Mouse (Mus musculus) c-Kit-positive CD71-positive TER-119-negative erythroid progenitor cells, embryonic 14.5 days (primary cell): ENCODE results near the gene 6030452D12Rik.

Source experiments
- DNase-seq: peaks from one replicate; pipeline ENCODE4 v3.0.0-alpha.2; 2013; ENCODE audit warnings: low read depth

The 6030452D12Rik gene

GRCm38 (mm10) chr8:106500018-106500685 lies at the start of gene 6030452D12Rik:
TSS of gene 6030452D12Rik (plus strand) at chr8:106500522.
- DNase-seq = no peak

- no peak for DNase-seq
These were observed 48.8 kb upstream of the 6030452D12Rik start for GRCm38 (mm10) chr8:106451301-106452085.

- no peak for DNase-seq
These were observed 47.4 kb upstream of the 6030452D12Rik start for GRCm38 (mm10) chr8:106452701-106453481.

GRCm38 (mm10) chr8:106454036-106454435 lies 46.3 kb upstream of the 6030452D12Rik start:
- DNase-seq = no peak

GRCm38 (mm10) chr8:106462131-106462530 lies 38.2 kb upstream of the 6030452D12Rik start:
- no peak for DNase-seq

GRCm38 (mm10) chr8:106463795-106464194 lies 36.5 kb upstream of the 6030452D12Rik start:
- no peak for DNase-seq

GRCm38 (mm10) chr8:106469485-106469884 lies 30.8 kb upstream of the 6030452D12Rik start:
- DNase-seq = no peak

GRCm38 (mm10) chr8:106474001-106474400 lies 26.3 kb upstream of the 6030452D12Rik start:
- no peak for DNase-seq

GRCm38 (mm10) chr8:106504241-106504640 lies 3.9 kb downstream of the 6030452D12Rik start:
- no peak for DNase-seq

GRCm38 (mm10) chr8:106505328-106505965 lies 5.1 kb downstream of the 6030452D12Rik start:
- no peak for DNase-seq

GRCm38 (mm10) chr8:106506106-106506505 lies 5.8 kb downstream of the 6030452D12Rik start:
- DNase-seq = no peak

- no peak for DNase-seq
These were observed 7.5 kb downstream of the 6030452D12Rik start for GRCm38 (mm10) chr8:106507761-106508331.

GRCm38 (mm10) chr8:106508456-106508855 lies 8.1 kb downstream of the 6030452D12Rik start:
- DNase-seq = no peak

GRCm38 (mm10) chr8:106509079-106509780 lies 8.9 kb downstream of the 6030452D12Rik start:
- DNase-seq = no peak

GRCm38 (mm10) chr8:106510365-106510975 lies 10.1 kb downstream of the 6030452D12Rik start, which contains the start of gene Cdh3:
TSS of gene Cdh3 (plus strand) at chr8:106510891.
- DNase-seq = no peak

GRCm38 (mm10) chr8:106511065-106511501 lies 10.8 kb downstream of the 6030452D12Rik start:
- DNase-seq = no peak

- no peak for DNase-seq
These were observed 11.3 kb downstream of the 6030452D12Rik start for GRCm38 (mm10) chr8:106511531-106512041.

- no peak for DNase-seq
These were observed 12.3 kb downstream of the 6030452D12Rik start for GRCm38 (mm10) chr8:106512475-106513150.

- no peak for DNase-seq
These were observed 15.7 kb downstream of the 6030452D12Rik start for GRCm38 (mm10) chr8:106515946-106516479.
